Mouse (Mus musculus) spleen, adult 12 weeks (tissue): ENCODE measurements around the gene Surf4.

Source experiments
- DNase-seq: peaks from one replicate; pipeline ENCODE4 v3.0.0; 2022; ENCODE audit warnings: low spot score

Surf4 gene

GRCm38 (mm10) chr2:26930390-26930789 lies 3.3 kb downstream of the Surf4 start:
- peak; percentile 51 for DNase-seq

- no peak for DNase-seq
These were observed 5.8 kb downstream of the Surf4 start for GRCm38 (mm10) chr2:26927745-26928476.

GRCm38 (mm10) chr2:26921784-26922183 lies 11.9 kb downstream of the Surf4 start:
- no peak for DNase-seq

- no peak for DNase-seq
These were observed 13.4 kb downstream of the Surf4 start for GRCm38 (mm10) chr2:26920190-26920855.

- no peak for DNase-seq
These were observed 14.0 kb downstream of the Surf4 start for GRCm38 (mm10) chr2:26919684-26920083.

GRCm38 (mm10) chr2:26916738-26917137 lies 17.0 kb downstream of the Surf4 start:
- DNase-seq: no peak

GRCm38 (mm10) chr2:26915927-26916728 lies 17.6 kb downstream of the Surf4 start, which contains the start of the genes Surf2 and Surf1:
Gene Surf2 (plus strand): TSS chr2:26916367.
Gene Surf1 (minus strand): TSS chr2:26916530.
- peak; percentile 67 for DNase-seq

- DNase-seq: no peak
These were observed 19.4 kb downstream of the Surf4 start for GRCm38 (mm10) chr2:26914148-26914941.

- DNase-seq: no peak
These were observed 20.1 kb downstream of the Surf4 start for GRCm38 (mm10) chr2:26913416-26914147.

- no peak for DNase-seq
These were observed 21.4 kb downstream of the Surf4 start for GRCm38 (mm10) chr2:26912253-26912770.

- DNase-seq: no peak
These were observed 22.5 kb downstream of the Surf4 start for GRCm38 (mm10) chr2:26910994-26911765.

- DNase-seq: peak; percentile 100
These were observed 23.4 kb downstream of the Surf4 start, which contains the start of the genes Med22 and Rpl7a for GRCm38 (mm10) chr2:26910124-26910993. Gene Med22 (minus strand): TSS chr2:26910677. Gene Rpl7a (plus strand): TSS chr2:26910764.

- DNase-seq: no peak
These were observed 24.3 kb downstream of the Surf4 start for GRCm38 (mm10) chr2:26909387-26909784.

GRCm38 (mm10) chr2:26908710-26909386 lies 24.9 kb downstream of the Surf4 start:
- DNase-seq: no peak

- no peak for DNase-seq
These were observed 26.6 kb downstream of the Surf4 start for GRCm38 (mm10) chr2:26907109-26907508.

- DNase-seq: no peak
These were observed 27.3 kb downstream of the Surf4 start for GRCm38 (mm10) chr2:26906431-26906830.

GRCm38 (mm10) chr2:26905936-26906335 lies 27.8 kb downstream of the Surf4 start:
- DNase-seq: no peak

GRCm38 (mm10) chr2:26903311-26903710 lies 30.4 kb downstream of the Surf4 start:
- DNase-seq: no peak
